Mouse (Mus musculus) mouse embryonic stem cell (cell line): Measurements from ENCODE around the gene Prkag2.

Source experiments
- in situ Hi-C, 2 experiments: fragments of 300-500 bp; cut with MboI; formaldehyde crosslinking; loops; 1 replicate in 1 of 2; 3 replicates in 1 of 2; pipeline ENCODE4 v1.14.3; 2019 to 2020; ENCODE audit warnings: low sequenced_read_pairs in 2 of 2, low pct_unique_long_range_greater_than_20kb in 1 of 2, mixed read lengths in 1 of 2; ENCODE audit not compliant: unreplicated experiment in 1 of 2

Prkag2 gene

GRCm38 (mm10) chr5:25062506-25063132 lies 37.8 kb downstream of the Prkag2 start:
- in situ Hi-C loops, result no loop called here

GRCm38 (mm10) chr5:25058853-25059741 lies 41.3 kb downstream of the Prkag2 start:
- in situ Hi-C loops, result no loop called here

GRCm38 (mm10) chr5:25058417-25058816 lies 42.0 kb downstream of the Prkag2 start:
- in situ Hi-C loops, result no loop called here

- in situ Hi-C loops, result no loop called here
These were observed 45.2 kb downstream of the Prkag2 start for GRCm38 (mm10) chr5:25055288-25055687.

- in situ Hi-C loops, result no loop called here
These were observed 46.3 kb downstream of the Prkag2 start for GRCm38 (mm10) chr5:25053971-25054658.

GRCm38 (mm10) chr5:25050827-25051226 lies 49.6 kb downstream of the Prkag2 start:
- in situ Hi-C loops, result no loop called here

GRCm38 (mm10) chr5:25047670-25048069 lies 52.8 kb downstream of the Prkag2 start:
- in situ Hi-C loops, result no loop called here

GRCm38 (mm10) chr5:25046762-25047161 lies 53.7 kb downstream of the Prkag2 start:
- in situ Hi-C loops, result no loop called here

GRCm38 (mm10) chr5:25044007-25044406 lies 56.4 kb downstream of the Prkag2 start:
- in situ Hi-C loops, result no loop called here

GRCm38 (mm10) chr5:25041947-25042346 lies 58.5 kb downstream of the Prkag2 start:
- in situ Hi-C loops, result no loop called here

GRCm38 (mm10) chr5:25041307-25041706 lies 59.1 kb downstream of the Prkag2 start:
- in situ Hi-C loops, result no loop called here

GRCm38 (mm10) chr5:25040903-25041302 lies 59.5 kb downstream of the Prkag2 start:
- in situ Hi-C loops, result no loop called here

- in situ Hi-C loops, result no loop called here
These were observed 61.6 kb downstream of the Prkag2 start for GRCm38 (mm10) chr5:25038827-25039226.

- in situ Hi-C loops, result no loop called here
These were observed 65.1 kb downstream of the Prkag2 start for GRCm38 (mm10) chr5:25035391-25035790.

- in situ Hi-C loops, result no loop called here
These were observed 69.0 kb downstream of the Prkag2 start for GRCm38 (mm10) chr5:25031456-25031856.

GRCm38 (mm10) chr5:25031037-25031436 lies 69.4 kb downstream of the Prkag2 start:
- in situ Hi-C loops, result no loop called here

GRCm38 (mm10) chr5:25030276-25030681 lies 70.2 kb downstream of the Prkag2 start:
- in situ Hi-C loops, result no loop called here

- in situ Hi-C loops, result no loop called here
These were observed 72.8 kb downstream of the Prkag2 start for GRCm38 (mm10) chr5:25027673-25028072.

- in situ Hi-C loops, result no loop called here
These were observed 75.0 kb downstream of the Prkag2 start for GRCm38 (mm10) chr5:25025309-25026019.
